Mouse (Mus musculus): Measurements from ENCODE around the gene Osbpl2. TPM values are rescaled to one million over a fixed set of nuclear protein-coding genes. Genes with fewer than 3 reads are reported as not detected.
A peak's percentile ranks its signal among the peaks of the same experiment; 100 is the strongest.
"Not testable (repeated sequence)": the region's sequence is repeated elsewhere in the genome, so short reads cannot be mapped to it uniquely, and the experiment has no call there.

Osbpl2 gene
- polyA plus RNA-seq, 1 experiment: 14.2 TPM

GRCm38 (mm10) chr2:180173163-180173562, 54.1 kb downstream of the Osbpl2 start:
- TF ChIP-seq CTCF (IDR thresholded peaks at IDR 0.05; ENCODE audit: control insufficient read depth, insufficient read depth, low read length) (no peak), POLR2A (IDR thresholded peaks at IDR 0.05; ENCODE audit: borderline replicate concordance, control insufficient read depth, low read depth, low read length) (no peak)
- H3K4me1 ChIP-seq (ENCODE audit: control insufficient read depth, insufficient read depth, low read length): peaks cover 5% of the 10 kb centered on the region
- no peak overlapping the region for H3K4me3 ChIP-seq (replicated peaks; ENCODE audit: control insufficient read depth, low read depth, low read length)
- no peak overlapping the region for H3K27ac ChIP-seq (ENCODE audit: control insufficient read depth, insufficient read depth, low read depth, low read length, poor library complexity)
- WGBS: 72% methylated on average over 4 of the region's 4 CpGs

GRCm38 (mm10) chr2:180173711-180174110, 54.6 kb downstream of the Osbpl2 start:
- 92% methylated on average over 8 of the region's 8 CpGs for WGBS
- H3K4me1 ChIP-seq (ENCODE audit: control insufficient read depth, insufficient read depth, low read length); H3K27ac ChIP-seq (ENCODE audit: control insufficient read depth, insufficient read depth, low read depth, low read length, poor library complexity); H3K4me3 ChIP-seq (replicated peaks; ENCODE audit: control insufficient read depth, low read depth, low read length): not testable (repeated sequence)

GRCm38 (mm10) chr2:180174121-180174520, 55.0 kb downstream of the Osbpl2 start:
- TF ChIP-seq CTCF (IDR thresholded peaks at IDR 0.05; ENCODE audit: control insufficient read depth, insufficient read depth, low read length) (no peak), POLR2A (IDR thresholded peaks at IDR 0.05; ENCODE audit: borderline replicate concordance, control insufficient read depth, low read depth, low read length) (no peak)
- Histone ChIP-seq H3K4me3 (replicated peaks; ENCODE audit: control insufficient read depth, low read depth, low read length) (no peak overlapping the region), H3K4me1 (ENCODE audit: control insufficient read depth, insufficient read depth, low read length) (peaks cover 5% of the 10 kb centered on the region), H3K27ac (ENCODE audit: control insufficient read depth, insufficient read depth, low read depth, low read length, poor library complexity) (no peak overlapping the region)
- WGBS: 88% methylated on average over 5 of the region's 5 CpGs

GRCm38 (mm10) chr2:180175725-180176124, 56.6 kb downstream of the Osbpl2 start:
- WGBS: 94% methylated on average over 7 of the region's 7 CpGs
- TF ChIP-seq CTCF (IDR thresholded peaks at IDR 0.05; ENCODE audit: control insufficient read depth, insufficient read depth, low read length) (no peak), POLR2A (IDR thresholded peaks at IDR 0.05; ENCODE audit: borderline replicate concordance, control insufficient read depth, low read depth, low read length) (no peak)
- Histone ChIP-seq H3K27ac (ENCODE audit: control insufficient read depth, insufficient read depth, low read depth, low read length, poor library complexity) (no peak overlapping the region), H3K4me3 (replicated peaks; ENCODE audit: control insufficient read depth, low read depth, low read length) (no peak overlapping the region), H3K4me1 (ENCODE audit: control insufficient read depth, insufficient read depth, low read length) (peaks cover 5% of the 10 kb centered on the region)

- Histone ChIP-seq H3K4me1 (ENCODE audit: control insufficient read depth, insufficient read depth, low read length) (no peaks in the 10 kb centered on the region), H3K4me3 (replicated peaks; ENCODE audit: control insufficient read depth, low read depth, low read length) (no peak overlapping the region), H3K27ac (ENCODE audit: control insufficient read depth, insufficient read depth, low read depth, low read length, poor library complexity) (no peak overlapping the region)
- WGBS: 87% methylated on average over 9 of the region's 9 CpGs
- TF ChIP-seq CTCF (IDR thresholded peaks at IDR 0.05; ENCODE audit: control insufficient read depth, insufficient read depth, low read length): no peak
- no peak for TF ChIP-seq POLR2A (IDR thresholded peaks at IDR 0.05; ENCODE audit: borderline replicate concordance, control insufficient read depth, low read depth, low read length)
Measured at GRCm38 (mm10) chr2:180181542-180181941, 62.4 kb downstream of the Osbpl2 start.

GRCm38 (mm10) chr2:180184011-180184751, 65.1 kb downstream of the Osbpl2 start:
- Histone ChIP-seq H3K4me3 (replicated peaks; ENCODE audit: control insufficient read depth, low read depth, low read length) (no peak overlapping the region), H3K4me1 (ENCODE audit: control insufficient read depth, insufficient read depth, low read length) (no peaks in the 10 kb centered on the region), H3K27ac (ENCODE audit: control insufficient read depth, insufficient read depth, low read depth, low read length, poor library complexity) (no peak overlapping the region)
- 88% methylated on average over 24 of the region's 24 CpGs for WGBS
- TF ChIP-seq CTCF (IDR thresholded peaks at IDR 0.05; ENCODE audit: control insufficient read depth, insufficient read depth, low read length): no peak
- peak; percentile 10; the same call in 1 of the 2 replicates for TF ChIP-seq POLR2A (IDR thresholded peaks at IDR 0.05; ENCODE audit: borderline replicate concordance, control insufficient read depth, low read depth, low read length)

GRCm38 (mm10) chr2:180184752-180185109, 65.6 kb downstream of the Osbpl2 start:
- 78% methylated on average over 6 of the region's 6 CpGs for WGBS
- Histone ChIP-seq H3K4me3 (replicated peaks; ENCODE audit: control insufficient read depth, low read depth, low read length) (no peak overlapping the region), H3K27ac (ENCODE audit: control insufficient read depth, insufficient read depth, low read depth, low read length, poor library complexity) (no peak overlapping the region), H3K4me1 (ENCODE audit: control insufficient read depth, insufficient read depth, low read length) (no peaks in the 10 kb centered on the region)
- no peak for TF ChIP-seq CTCF (IDR thresholded peaks at IDR 0.05; ENCODE audit: control insufficient read depth, insufficient read depth, low read length)
- TF ChIP-seq POLR2A (IDR thresholded peaks at IDR 0.05; ENCODE audit: borderline replicate concordance, control insufficient read depth, low read depth, low read length): no peak

GRCm38 (mm10) chr2:180185686-180186085, 66.6 kb downstream of the Osbpl2 start:
- 82% methylated on average over 14 of the region's 14 CpGs for WGBS
- H3K27ac ChIP-seq (ENCODE audit: control insufficient read depth, insufficient read depth, low read depth, low read length, poor library complexity): no peak overlapping the region
- TF ChIP-seq CTCF (IDR thresholded peaks at IDR 0.05; ENCODE audit: control insufficient read depth, insufficient read depth, low read length) (no peak), POLR2A (IDR thresholded peaks at IDR 0.05; ENCODE audit: borderline replicate concordance, control insufficient read depth, low read depth, low read length) (no peak)
- H3K4me3 ChIP-seq (replicated peaks; ENCODE audit: control insufficient read depth, low read depth, low read length): no peak overlapping the region
- no peaks in the 10 kb centered on the region for H3K4me1 ChIP-seq (ENCODE audit: control insufficient read depth, insufficient read depth, low read length)

- Histone ChIP-seq H3K27ac (ENCODE audit: control insufficient read depth, insufficient read depth, low read depth, low read length, poor library complexity) (no peak overlapping the region), H3K4me3 (replicated peaks; ENCODE audit: control insufficient read depth, low read depth, low read length) (no peak overlapping the region), H3K4me1 (ENCODE audit: control insufficient read depth, insufficient read depth, low read length) (no peaks in the 10 kb centered on the region)
- 87% methylated on average over 11 of the region's 11 CpGs for WGBS
- TF ChIP-seq POLR2A (IDR thresholded peaks at IDR 0.05; ENCODE audit: borderline replicate concordance, control insufficient read depth, low read depth, low read length) (no peak), CTCF (IDR thresholded peaks at IDR 0.05; ENCODE audit: control insufficient read depth, insufficient read depth, low read length) (no peak)
Measured at GRCm38 (mm10) chr2:180187362-180187761, 68.3 kb downstream of the Osbpl2 start.

Measured in bone marrow, adult 2 months (tissue).